Mouse (Mus musculus): Measurements from ENCODE around the gene Tsc2. TPM values are rescaled to one million over a fixed set of nuclear protein-coding genes. Genes with fewer than 3 reads are reported as not detected.

Gene Tsc2
- polyA plus RNA-seq, 1 experiment: 152 TPM

GRCm38 (mm10) chr17:24635694-24636093 is 3.3 kb upstream of the Tsc2 start:
- H3K36me3 ChIP-seq (ENCODE audit: control insufficient read depth, insufficient read depth, low read length): no peaks in the 10 kb centered on the region
- TF ChIP-seq POLR2A (IDR thresholded peaks at IDR 0.05; ENCODE audit: low read depth, low read length): no peak
- H3K27me3 ChIP-seq (replicated peaks; ENCODE audit: control insufficient read depth, insufficient read depth, low read length): no peaks in the 10 kb centered on the region
- peaks cover 17% of the 10 kb centered on the region; the same call in 1 of the 2 replicates for H3K4me1 ChIP-seq (ENCODE audit: control insufficient read depth, insufficient read depth, low read length)
- H3K4me3 ChIP-seq (ENCODE audit: insufficient read depth, low read depth, low read length): no peak overlapping the region
- WGBS: 86% methylated on average over 5 of the region's 5 CpGs
- H3K27ac ChIP-seq (ENCODE audit: insufficient read depth, low read depth, low read length): peak overlapping the region; percentile 20
- no peak for DNase-seq

- no peak for TF ChIP-seq POLR2A (IDR thresholded peaks at IDR 0.05; ENCODE audit: low read depth, low read length)
- TF ChIP-seq CTCF (conservative IDR thresholded peaks at IDR 0.05; ENCODE audit: insufficient read depth, insufficient read length, low read depth, low read length): no peak
- WGBS: 55% methylated on average over 4 of the region's 4 CpGs
- Histone ChIP-seq H3K36me3 (ENCODE audit: control insufficient read depth, insufficient read depth, low read length) (no peaks in the 10 kb centered on the region), H3K4me1 (ENCODE audit: control insufficient read depth, insufficient read depth, low read length) (peaks cover 15% of the 10 kb centered on the region; the same call in 1 of the 2 replicates), H3K27ac (ENCODE audit: insufficient read depth, low read depth, low read length) (peak overlapping the region; percentile 34), H3K27me3 (replicated peaks; ENCODE audit: control insufficient read depth, insufficient read depth, low read length) (no peaks in the 10 kb centered on the region), H3K4me3 (ENCODE audit: insufficient read depth, low read depth, low read length) (no peak overlapping the region)
- peak; percentile 76 for DNase-seq
Observed at GRCm38 (mm10) chr17:24635024-24635423, 2.6 kb upstream of the Tsc2 start.

- WGBS: 95% methylated on average over 11 of the region's 11 CpGs
- DNase-seq: no peak
- TF ChIP-seq CTCF (conservative IDR thresholded peaks at IDR 0.05; ENCODE audit: insufficient read depth, insufficient read length, low read depth, low read length) (no peak), POLR2A (IDR thresholded peaks at IDR 0.05; ENCODE audit: low read depth, low read length) (no peak)
- H3K4me3 ChIP-seq (ENCODE audit: insufficient read depth, low read depth, low read length): no peak overlapping the region
- H3K27me3 ChIP-seq (replicated peaks; ENCODE audit: control insufficient read depth, insufficient read depth, low read length): no peaks in the 10 kb centered on the region
- peaks cover 15% of the 10 kb centered on the region; the same call in 1 of the 2 replicates for H3K4me1 ChIP-seq (ENCODE audit: control insufficient read depth, insufficient read depth, low read length)
- no peaks in the 10 kb centered on the region for H3K36me3 ChIP-seq (ENCODE audit: control insufficient read depth, insufficient read depth, low read length)
- H3K27ac ChIP-seq (ENCODE audit: insufficient read depth, low read depth, low read length): peak overlapping the region; percentile 88
Observed at GRCm38 (mm10) chr17:24633831-24634230, 1.4 kb upstream of the Tsc2 start.

- H3K27ac ChIP-seq (ENCODE audit: insufficient read depth, low read depth, low read length): peak overlapping the region; percentile 88
- peak; percentile 79 for DNase-seq
- WGBS: 5% methylated on average over 22 of the region's 22 CpGs
- TF ChIP-seq POLR2A (IDR thresholded peaks at IDR 0.05; ENCODE audit: low read depth, low read length) (no peak), CTCF (conservative IDR thresholded peaks at IDR 0.05; ENCODE audit: insufficient read depth, insufficient read length, low read depth, low read length) (no peak)
- no peaks in the 10 kb centered on the region for H3K36me3 ChIP-seq (ENCODE audit: control insufficient read depth, insufficient read depth, low read length)
- H3K4me1 ChIP-seq (ENCODE audit: control insufficient read depth, insufficient read depth, low read length): peaks cover 15% of the 10 kb centered on the region; the same call in 1 of the 2 replicates
- H3K4me3 ChIP-seq (ENCODE audit: insufficient read depth, low read depth, low read length): peak overlapping the region; percentile 92
- no peaks in the 10 kb centered on the region for H3K27me3 ChIP-seq (replicated peaks; ENCODE audit: control insufficient read depth, insufficient read depth, low read length)
Observed at GRCm38 (mm10) chr17:24632813-24633449, 501 bp upstream of the Tsc2 start.

- H3K36me3 ChIP-seq (ENCODE audit: control insufficient read depth, insufficient read depth, low read length): no peaks in the 10 kb centered on the region
- H3K27me3 ChIP-seq (replicated peaks; ENCODE audit: control insufficient read depth, insufficient read depth, low read length): no peaks in the 10 kb centered on the region
- 86% methylated on average over 14 of the region's 14 CpGs for WGBS
- H3K27ac ChIP-seq (ENCODE audit: insufficient read depth, low read depth, low read length): no peak overlapping the region
- TF ChIP-seq POLR2A (IDR thresholded peaks at IDR 0.05; ENCODE audit: low read depth, low read length) (no peak), CTCF (conservative IDR thresholded peaks at IDR 0.05; ENCODE audit: insufficient read depth, insufficient read length, low read depth, low read length) (no peak)
- no peak for DNase-seq
- no peak overlapping the region for H3K4me3 ChIP-seq (ENCODE audit: insufficient read depth, low read depth, low read length)
- peaks cover 12% of the 10 kb centered on the region; the same call in 1 of the 2 replicates for H3K4me1 ChIP-seq (ENCODE audit: control insufficient read depth, insufficient read depth, low read length)
Observed at GRCm38 (mm10) chr17:24630072-24630471, 2.4 kb downstream of the Tsc2 start.

GRCm38 (mm10) chr17:24628646-24629045 is 3.8 kb downstream of the Tsc2 start:
- 52% methylated on average over 5 of the region's 5 CpGs for WGBS
- peak; percentile 80 for DNase-seq
- peak; percentile 89 for TF ChIP-seq CTCF (conservative IDR thresholded peaks at IDR 0.05; ENCODE audit: insufficient read depth, insufficient read length, low read depth, low read length)
- no peak for TF ChIP-seq POLR2A (IDR thresholded peaks at IDR 0.05; ENCODE audit: low read depth, low read length)
- H3K27ac ChIP-seq (ENCODE audit: insufficient read depth, low read depth, low read length): no peak overlapping the region
- H3K4me3 ChIP-seq (ENCODE audit: insufficient read depth, low read depth, low read length): no peak overlapping the region
- no peaks in the 10 kb centered on the region for H3K27me3 ChIP-seq (replicated peaks; ENCODE audit: control insufficient read depth, insufficient read depth, low read length)
- H3K36me3 ChIP-seq (ENCODE audit: control insufficient read depth, insufficient read depth, low read length): no peaks in the 10 kb centered on the region
- H3K4me1 ChIP-seq (ENCODE audit: control insufficient read depth, insufficient read depth, low read length): peaks cover 11% of the 10 kb centered on the region; the same call in 1 of the 2 replicates

GRCm38 (mm10) chr17:24625472-24625871 is 7.0 kb downstream of the Tsc2 start:
- TF ChIP-seq CTCF (conservative IDR thresholded peaks at IDR 0.05; ENCODE audit: insufficient read depth, insufficient read length, low read depth, low read length) (no peak), POLR2A (IDR thresholded peaks at IDR 0.05; ENCODE audit: low read depth, low read length) (no peak)
- no peaks in the 10 kb centered on the region for H3K4me1 ChIP-seq (ENCODE audit: control insufficient read depth, insufficient read depth, low read length)
- no peaks in the 10 kb centered on the region for H3K27me3 ChIP-seq (replicated peaks; ENCODE audit: control insufficient read depth, insufficient read depth, low read length)
- H3K27ac ChIP-seq (ENCODE audit: insufficient read depth, low read depth, low read length): no peak overlapping the region
- H3K4me3 ChIP-seq (ENCODE audit: insufficient read depth, low read depth, low read length): no peak overlapping the region
- 91% methylated on average over 8 of the region's 8 CpGs for WGBS
- H3K36me3 ChIP-seq (ENCODE audit: control insufficient read depth, insufficient read depth, low read length): 0 out of 2 replicates have a peak, but pooled peaks cover 1% of the 10 kb centered on the region
- no peak for DNase-seq

All from kidney, adult 2 months (tissue).